Mouse (Mus musculus) embryonic facial prominence, embryonic 11.5 days (tissue): Measurements from ENCODE around the gene Dvl3. TPM values are rescaled to one million over a fixed set of nuclear protein-coding genes. Genes with fewer than 3 reads are reported as not detected.

Source experiments
- ATAC-seq: fragments of 200-750 bp; cut with Nextera tagmentation; replicated peaks from 2 replicates; pipeline ENCODE4 v1.8.0; 2017; ENCODE audit warnings: low read depth; ENCODE audit not compliant: insufficient number of reproducible peaks, low FRiP score, low TSS enrichment
- DNase-seq: peaks from one replicate; pipeline ENCODE4 v3.0.0-alpha.2; 2015; ENCODE audit warnings: low spot score
- H3K27ac ChIP-seq: fragments of 300-500 bp; sonication (generic); replicated peaks from 2 replicates; pipeline ENCODE4 v1.5.1; 2014; ENCODE audit warnings: mild to moderate bottlenecking, low read depth, low read length, control low read depth
- H3K27me3 ChIP-seq: fragments of 300-500 bp; sonication (generic); 2 replicates; pipeline ENCODE4 v1.6.1; 2014; ENCODE audit warnings: mild to moderate bottlenecking, low read length, moderate library complexity, mixed read lengths; ENCODE audit not compliant: control insufficient read depth, insufficient read depth
- H3K36me3 ChIP-seq: fragments of 300-500 bp; sonication (generic); replicated peaks from 2 replicates; pipeline ENCODE4 v1.6.1; 2014; ENCODE audit warnings: low read depth, mild to moderate bottlenecking, low read length, moderate library complexity, mixed read lengths; ENCODE audit not compliant: control insufficient read depth, insufficient read depth
- H3K4me1 ChIP-seq: fragments of 300-500 bp; sonication (generic); 2 replicates; pipeline ENCODE4 v1.6.1; 2014; ENCODE audit warnings: low read length, mixed read lengths; ENCODE audit not compliant: control insufficient read depth, insufficient read depth
- H3K4me2 ChIP-seq: fragments of 300-500 bp; sonication (generic); 2 replicates; pipeline ENCODE4 v1.6.1; 2014; ENCODE audit warnings: low read depth, mild to moderate bottlenecking, control low read depth, low read length, moderate library complexity
- H3K4me3 ChIP-seq: fragments of 300-500 bp; sonication (generic); 2 replicates; pipeline ENCODE4 v1.5.1; 2014; ENCODE audit warnings: low read depth, low read length, control low read depth
- H3K9ac ChIP-seq: fragments of 300-500 bp; sonication (generic); replicated peaks from 2 replicates; pipeline ENCODE4 v1.6.1; 2014; ENCODE audit warnings: mild to moderate bottlenecking, control low read depth, low read length
- H3K9me3 ChIP-seq: fragments of 300-500 bp; sonication (generic); replicated peaks from 2 replicates; pipeline ENCODE4 v1.6.1; 2016; ENCODE audit warnings: mild to moderate bottlenecking, low read length, inconsistent platforms, mixed read lengths; ENCODE audit not compliant: control insufficient read depth
- WGBS: fragments of 180-500 bp; shearing (Covaris S2); extraction: QIAGEN DNeasy Blood & Tissue Kit; methylation state at CpG from one replicate; pipeline ENCODE4 v1.1.7; 2014; 5-methylcytosine and 5-hydroxymethylcytosine counted together
- polyA plus RNA-seq: library from polyadenylated mRNA; unstranded; fragments of >200 nt; fragmentation: Nextera tagmentation; extraction: Ambion mirVana; gene quantifications from 2 replicates; pipeline ENCODE4 v1.2.1, GENCODE M21; 2014

Dvl3 gene
- polyA plus RNA-seq, 1 experiment from 2014 or later: 37.1 TPM

- DNase-seq (no peak), ATAC-seq (no peak)
- H3K4me2 ChIP-seq: no peak overlapping the region
- H3K9me3 ChIP-seq: no peaks in the 10 kb centered on the region
- peaks cover 34% of the 10 kb centered on the region for H3K36me3 ChIP-seq
- WGBS: 82% methylated on average over 10 of the region's 10 CpGs
- H3K9ac ChIP-seq: no peak overlapping the region
- H3K27ac ChIP-seq: no peak overlapping the region
- H3K4me3 ChIP-seq: no peak overlapping the region
- H3K27me3 ChIP-seq: no peaks in the 10 kb centered on the region
- no peaks in the 10 kb centered on the region for H3K4me1 ChIP-seq
Measured at GRCm38 (mm10) chr16:20523886-20524285, 7.1 kb downstream of the Dvl3 start.

- Histone ChIP-seq H3K27me3 (no peaks in the 10 kb centered on the region), H3K36me3 (peaks cover 34% of the 10 kb centered on the region), H3K27ac (no peak overlapping the region), H3K9me3 (no peaks in the 10 kb centered on the region), H3K4me1 (no peaks in the 10 kb centered on the region), H3K4me2 (no peak overlapping the region), H3K4me3 (no peak overlapping the region), H3K9ac (no peak overlapping the region)
- 91% methylated on average over 5 of the region's 5 CpGs for WGBS
- no peak for DNase-seq
- no peak for ATAC-seq
Measured at GRCm38 (mm10) chr16:20528779-20529178, 12.0 kb downstream of the Dvl3 start.

- Histone ChIP-seq H3K27me3 (no peaks in the 10 kb centered on the region), H3K4me3 (no peak overlapping the region), H3K4me1 (no peaks in the 10 kb centered on the region), H3K4me2 (no peak overlapping the region), H3K9ac (no peak overlapping the region), H3K27ac (no peak overlapping the region), H3K9me3 (no peaks in the 10 kb centered on the region), H3K36me3 (peaks cover 32% of the 10 kb centered on the region)
- ATAC-seq (no peak), DNase-seq (no peak)
- WGBS: 94% methylated on average over 1 of the region's 1 CpGs
Measured at GRCm38 (mm10) chr16:20529375-20529774, 12.6 kb downstream of the Dvl3 start.

GRCm38 (mm10) chr16:20530941-20531340 is 14.2 kb downstream of the Dvl3 start:
- no peaks in the 10 kb centered on the region for H3K4me1 ChIP-seq
- no peak overlapping the region for H3K27ac ChIP-seq
- H3K27me3 ChIP-seq: no peaks in the 10 kb centered on the region
- H3K4me2 ChIP-seq: no peak overlapping the region
- H3K4me3 ChIP-seq: no peak overlapping the region
- ATAC-seq: no peak
- H3K9ac ChIP-seq: no peak overlapping the region
- H3K36me3 ChIP-seq: peaks cover 29% of the 10 kb centered on the region
- no peaks in the 10 kb centered on the region for H3K9me3 ChIP-seq
- 96% methylated on average over 20 of the region's 20 CpGs for WGBS
- no peak for DNase-seq

GRCm38 (mm10) chr16:20534617-20535295 is 18.0 kb downstream of the Dvl3 start:
- no peak overlapping the region for H3K9ac ChIP-seq
- 49% methylated on average over 10 of the region's 10 CpGs for WGBS
- H3K36me3 ChIP-seq: peaks cover 9% of the 10 kb centered on the region
- H3K27me3 ChIP-seq: no peaks in the 10 kb centered on the region
- H3K4me3 ChIP-seq: no peak overlapping the region
- no peak overlapping the region for H3K4me2 ChIP-seq
- no peak overlapping the region for H3K27ac ChIP-seq
- H3K4me1 ChIP-seq: peaks cover 3% of the 10 kb centered on the region
- no peaks in the 10 kb centered on the region for H3K9me3 ChIP-seq
- DNase-seq (no peak), ATAC-seq (no peak)

GRCm38 (mm10) chr16:20535296-20536080 is 18.7 kb downstream of the Dvl3 start, which contains the start of gene Ap2m1:
TSS of gene Ap2m1 (plus strand) at chr16:20535478.
- Histone ChIP-seq H3K9me3 (no peaks in the 10 kb centered on the region), H3K27me3 (no peaks in the 10 kb centered on the region), H3K9ac (peak within 1 kb of the TSS; percentile 84), H3K4me3 (peak within 1 kb of the TSS; percentile 69), H3K36me3 (peaks cover 11% of the 10 kb centered on the region), H3K4me1 (peaks cover 3% of the 10 kb centered on the region), H3K27ac (no peak within 1 kb of the TSS), H3K4me2 (peak within 1 kb of the TSS; percentile 70)
- under 1% methylated on average over 52 of the region's 52 CpGs for WGBS
- peak; percentile 100 for DNase-seq
- peak; percentile 98 for ATAC-seq

- peaks cover 4% of the 10 kb centered on the region for H3K36me3 ChIP-seq
- H3K4me2 ChIP-seq: peak overlapping the region; percentile 70
- no peak overlapping the region for H3K27ac ChIP-seq
- 38% methylated on average over 9 of the region's 9 CpGs for WGBS
- H3K9ac ChIP-seq: peak overlapping the region; percentile 84
- H3K27me3 ChIP-seq: no peaks in the 10 kb centered on the region
- no peaks in the 10 kb centered on the region for H3K9me3 ChIP-seq
- H3K4me3 ChIP-seq: peak overlapping the region; percentile 69
- DNase-seq (no peak), ATAC-seq (no peak)
- H3K4me1 ChIP-seq: peaks cover 3% of the 10 kb centered on the region
Measured at GRCm38 (mm10) chr16:20536081-20536665, 19.4 kb downstream of the Dvl3 start.

GRCm38 (mm10) chr16:20537071-20537471 is 20.3 kb downstream of the Dvl3 start:
- ATAC-seq: no peak
- no peak overlapping the region for H3K27ac ChIP-seq
- 21% methylated on average over 5 of the region's 5 CpGs for WGBS

More at GRCm38 (mm10) chr16:20537071-20537471, 20.3 kb downstream of the Dvl3 start:
- peak overlapping the region; percentile 5 for H3K4me2 ChIP-seq
- H3K4me1 ChIP-seq: peaks cover 3% of the 10 kb centered on the region
- H3K36me3 ChIP-seq: peaks cover 3% of the 10 kb centered on the region
- peak overlapping the region; percentile 33 for H3K9ac ChIP-seq
- no peaks in the 10 kb centered on the region for H3K27me3 ChIP-seq
- peak overlapping the region; percentile 18; the same call in 1 of the 2 replicates for H3K4me3 ChIP-seq
- H3K9me3 ChIP-seq: no peaks in the 10 kb centered on the region
- no peak for DNase-seq
